Mouse (Mus musculus): Measurements from ENCODE around the gene Terb1.

GRCm38 (mm10) chr8:104406340-104407128 is 103.2 kb downstream of the Terb1 start:
- TF ChIP-seq CTCF (IDR thresholded peaks at IDR 0.05; ENCODE audit: insufficient read depth, low read depth, low read length) (no peak), POLR2A (IDR thresholded peaks at IDR 0.05; ENCODE audit: insufficient read depth, low read depth, low read length) (no peak)

Data from olfactory bulb, adult 2 months (tissue).